7 mouse cellular contexts compared by ENCODE assay signal in genomic region chr19:42147170-42147768, GRCm38 (mm10). TPM values are rescaled to one million over a fixed set of nuclear protein-coding genes. Genes with fewer than 3 reads are reported as not detected.
A peak's percentile ranks its signal among the peaks of the same experiment; 100 is the strongest.
DNase-seq lines count a peak whose midpoint lies in the region; ATAC-seq and TF ChIP-seq lines count a peak whose summit lies in the region.

TSS of gene Marveld1 (plus strand) at chr19:42147400.

- TF ChIP-seq CTCF in hindbrain, postnatal 0 days (IDR thresholded peaks at IDR 0.05; ENCODE audit: low read depth), result peak; percentile 9; the same call in 1 of the 2 replicates
- TF ChIP-seq CTCF in stomach, postnatal 0 days (IDR thresholded peaks at IDR 0.05; ENCODE audit: low read depth), result peak; percentile 46

- H3K4me2 ChIP-seq in hindbrain, postnatal 0 days (ENCODE audit: low read depth, low read length), result peak within 1 kb of the TSS; percentile 83
- peak within 1 kb of the TSS; percentile 85 for H3K4me2 ChIP-seq in midbrain, embryonic 15.5 days
- peak within 1 kb of the TSS; percentile 92 for H3K4me2 ChIP-seq in stomach, postnatal 0 days (replicated peaks; ENCODE audit: low read depth)

- H3K4me3 ChIP-seq in hindbrain, postnatal 0 days (ENCODE audit: low read length), result peak within 1 kb of the TSS; percentile 57
- H3K4me3 ChIP-seq in midbrain, embryonic 15.5 days, result peak within 1 kb of the TSS; percentile 56
- peak within 1 kb of the TSS; percentile 73 for H3K4me3 ChIP-seq in stomach, postnatal 0 days (ENCODE audit: low read depth, low read length)

- H3K36me3 ChIP-seq in hindbrain, postnatal 0 days (ENCODE audit: insufficient read depth, low read length), result no peaks in the 10 kb centered on the region
- no peaks in the 10 kb centered on the region for H3K36me3 ChIP-seq in midbrain, embryonic 15.5 days (replicated peaks)
- H3K36me3 ChIP-seq in stomach, postnatal 0 days (ENCODE audit: control insufficient read depth, insufficient read depth, low read length), result no peaks in the 10 kb centered on the region

- 0 out of 2 replicates have a peak, but pooled peaks cover 4% of the 10 kb centered on the region for H3K4me1 ChIP-seq in hindbrain, postnatal 0 days (ENCODE audit: insufficient read depth, low read length)
- H3K4me1 ChIP-seq in midbrain, embryonic 15.5 days, result peaks cover 19% of the 10 kb centered on the region
- peaks cover 12% of the 10 kb centered on the region for H3K4me1 ChIP-seq in stomach, postnatal 0 days (replicated peaks; ENCODE audit: control insufficient read depth, insufficient read depth)

- 1% methylated on average over 41 of the region's 57 CpGs for WGBS in hindbrain, postnatal 0 days
- under 1% methylated on average over 32 of the region's 57 CpGs for WGBS in midbrain, embryonic 15.5 days
- under 1% methylated on average over 22 of the region's 57 CpGs for WGBS in stomach, postnatal 0 days

- no peaks in the 10 kb centered on the region for H3K27me3 ChIP-seq in hindbrain, postnatal 0 days (ENCODE audit: insufficient read depth, low read length)
- H3K27me3 ChIP-seq in midbrain, embryonic 15.5 days (replicated peaks), result peaks cover 18% of the 10 kb centered on the region
- H3K27me3 ChIP-seq in stomach, postnatal 0 days (ENCODE audit: control insufficient read depth, insufficient read depth, low read length), result no peaks in the 10 kb centered on the region

- no peak for TF ChIP-seq EP300 in stomach, postnatal 0 days (optimal IDR thresholded peaks at IDR 0.05)

- H3K9me3 ChIP-seq in hindbrain, postnatal 0 days (ENCODE audit: low read length), result no peaks in the 10 kb centered on the region
- H3K9me3 ChIP-seq in midbrain, embryonic 15.5 days, result no peaks in the 10 kb centered on the region
- H3K9me3 ChIP-seq in stomach, postnatal 0 days (ENCODE audit: control insufficient read depth, low read length), result no peaks in the 10 kb centered on the region

- peak; percentile 89 to 94 for DNase-seq in adrenal gland, adult (ENCODE audit: inconsistent age in 2 of 2, low spot score in 1 of 2)
- DNase-seq in cerebellum, postnatal 25 days, result peak; percentile 46 to 54
- DNase-seq in gastrocnemius, postnatal 25 days, result peak; percentile 88
- peak; percentile 57 for DNase-seq in hindbrain, postnatal 0 days (ENCODE audit: low spot score)
- DNase-seq in liver, result peak; percentile 63
- peak; percentile 77 for DNase-seq in stomach, postnatal 0 days (ENCODE audit: low spot score)

- peak; percentile 50 for ATAC-seq in hindbrain, postnatal 0 days
- peak; percentile 38 for ATAC-seq in midbrain, embryonic 15.5 days (replicated peaks)
- ATAC-seq in stomach, postnatal 0 days (ENCODE audit: low FRiP score, low TSS enrichment), result peak; percentile 75

- H3K9ac ChIP-seq in hindbrain, postnatal 0 days (replicated peaks; ENCODE audit: low read length), result peak within 1 kb of the TSS; percentile 76
- H3K9ac ChIP-seq in midbrain, embryonic 15.5 days, result peak within 1 kb of the TSS; percentile 60
- H3K9ac ChIP-seq in stomach, postnatal 0 days (ENCODE audit: low read length), result peak within 1 kb of the TSS; percentile 94

- peak within 1 kb of the TSS; percentile 74 for H3K27ac ChIP-seq in hindbrain, postnatal 0 days
- H3K27ac ChIP-seq in midbrain, embryonic 15.5 days, result peak within 1 kb of the TSS; percentile 65
- H3K27ac ChIP-seq in stomach, postnatal 0 days (replicated peaks), result peak within 1 kb of the TSS; percentile 96

RNA-seq across cellular contexts. Expression of gene Marveld1, which starts in this region (rescaled TPM):
- 10 to 100 TPM in 1 of 2 experiments, 1 to 10 TPM in 1; 6.8 to 11.8 TPM for total RNA-seq in gastrocnemius, postnatal 25 days (2021)
- 14.0 and 16.5 TPM in 2 replicates for total RNA-seq in hindbrain, postnatal 0 days (2014; rRNA removed)
- polyA plus RNA-seq in hindbrain, postnatal 0 days (2015; fragmentation: Nextera tagmentation; extraction: Ambion mirVana), result 2.8 and 3.2 TPM in 2 replicates
- polyA plus RNA-seq in midbrain, embryonic 15.5 days (2015; fragmentation: Nextera tagmentation; extraction: Ambion mirVana), result 2.9 and 4.6 TPM in 2 replicates
- 15.3 and 23.6 TPM in 2 replicates for polyA plus RNA-seq in stomach, postnatal 0 days (2015; fragmentation: Nextera tagmentation; extraction: Ambion mirVana)

Comparison
In these comparisons a context has a peak if more than half of its experiments do, and no peak if none do; other contexts are left out.
1. Peak in every context shown above with its lines: DNase-seq, ATAC-seq, H3K4me3 ChIP-seq and H3K27ac ChIP-seq.